Mouse (Mus musculus): ENCODE measurements around the gene Elfn2.

GRCm38 (mm10) chr15:78720532-78720931 lies 2.0 kb upstream of the Elfn2 start:
- TF ChIP-seq POLR2A (IDR thresholded peaks at IDR 0.05; ENCODE audit: extremely low read depth, insufficient read depth, low read length) (no peak), CTCF (IDR thresholded peaks at IDR 0.05; ENCODE audit: low read depth, low read length) (no peak)

Data from liver, adult 2 months (tissue).